Comparison of ENCODE assay signal across 12 mouse cellular contexts in the genomic region with DNA sequence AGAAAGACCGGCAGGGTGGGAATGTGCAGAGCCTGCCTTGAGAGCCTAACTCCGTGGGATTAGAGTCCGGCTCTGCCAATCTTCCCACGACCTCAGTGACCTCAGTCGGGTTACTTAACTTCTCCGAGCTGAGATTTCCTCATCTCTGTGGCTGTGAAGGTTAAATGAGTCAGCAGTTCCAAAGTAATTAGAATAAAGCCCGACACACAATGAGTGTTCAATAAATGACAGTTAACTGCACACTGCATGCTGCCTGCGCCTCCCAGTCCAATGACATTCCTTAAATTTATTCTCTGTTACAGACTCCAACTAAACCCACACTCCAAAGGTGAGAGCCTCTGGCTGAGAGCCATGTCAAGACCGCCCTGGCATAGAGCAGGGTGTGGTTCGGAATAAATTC. TPM values are rescaled to one million over a fixed set of nuclear protein-coding genes. Genes with fewer than 3 reads are reported as not detected.
DNase-seq lines count a peak whose midpoint lies in the region; ATAC-seq and TF ChIP-seq lines count a peak whose summit lies in the region.
"Had no signal": no experiment of that assay in that cellular context is flagged by ENCODE, and none has a peak within 500 bp of the region (broad histone marks: within the 10 kb centered on the region; RNA-seq: fewer than 3 reads in every experiment).

No protein-coding gene starts in this region.

- WGBS in kidney, adult 2 months: 35% methylated on average over 10 of the region's 10 CpGs
- WGBS in kidney, embryonic 15.5 days: 69% methylated on average over 10 of the region's 10 CpGs
- 55% methylated on average over 10 of the region's 10 CpGs for WGBS in liver, embryonic 16.5 days (ENCODE audit: insufficient replicate concordance)
- 78% methylated on average over 10 of the region's 10 CpGs for WGBS in thymus, adult 2 months

- no peak overlapping the region for H3K4me3 ChIP-seq in kidney, adult 2 months (ENCODE audit: insufficient read depth, low read depth, low read length)
- no peak overlapping the region for H3K4me3 ChIP-seq in kidney, embryonic 15.5 days (replicated peaks)
- H3K4me3 ChIP-seq in brown adipose tissue, adult 24 weeks (ENCODE audit: insufficient read depth, low read depth, low read length): no peak overlapping the region; the same call in 1 of the 2 replicates
- no peak overlapping the region for H3K4me3 ChIP-seq in liver, embryonic 16.5 days (ENCODE audit: low read depth, low read length)
- no peak overlapping the region for H3K4me3 ChIP-seq in thymus, adult 2 months (ENCODE audit: control insufficient read depth, insufficient read depth, low read length)
- H3K4me3 ChIP-seq: embryonic facial prominence, embryonic 15.5 days; limb, embryonic 12.5 days had no signal

- no peak for ATAC-seq in kidney, embryonic 15.5 days (replicated peaks; ENCODE audit: low FRiP score)
- peak; percentile 55 for ATAC-seq in liver, embryonic 16.5 days (ENCODE audit: low read depth)
- peak; percentile 78 for ATAC-seq in neutrophil, adult 5-6 weeks (ENCODE audit: extremely low read depth, insufficient number of reproducible peaks, low FRiP score, poor library complexity, severe bottlenecking)

- no peaks in the 10 kb centered on the region for H3K9me3 ChIP-seq in kidney, embryonic 15.5 days (replicated peaks)
- H3K9me3 ChIP-seq in liver, embryonic 16.5 days (replicated peaks; ENCODE audit: control insufficient read depth, low read length): no peaks in the 10 kb centered on the region
- H3K9me3 ChIP-seq: embryonic facial prominence, embryonic 15.5 days; limb, embryonic 12.5 days had no signal

- H3K27me3 ChIP-seq in kidney, adult 2 months (replicated peaks; ENCODE audit: control insufficient read depth, insufficient read depth, low read length): no peaks in the 10 kb centered on the region
- H3K27me3 ChIP-seq in kidney, embryonic 15.5 days: no peaks in the 10 kb centered on the region
- no peaks in the 10 kb centered on the region for H3K27me3 ChIP-seq in liver, embryonic 16.5 days (ENCODE audit: control insufficient read depth, insufficient read depth, low read depth, low read length)
- no peaks in the 10 kb centered on the region for H3K27me3 ChIP-seq in thymus, adult 2 months (ENCODE audit: control insufficient read depth, insufficient read depth, low read length)
- H3K27me3 ChIP-seq: embryonic facial prominence, embryonic 15.5 days; limb, embryonic 12.5 days had no signal

- peak; percentile 80 for DNase-seq in kidney, adult 2 months
- no peak for DNase-seq in testis, postnatal 14 days (ENCODE audit: low spot score)
- no peak for DNase-seq in thymus, adult 2 months
- no peak for DNase-seq in thymus, postnatal 36 days
- DNase-seq: cerebellum, adult 9-10 months; heart, postnatal 14 days had no signal

- H3K27ac ChIP-seq in kidney, adult 2 months (ENCODE audit: insufficient read depth, low read depth, low read length): peak overlapping the region; percentile 95
- H3K27ac ChIP-seq in kidney, embryonic 15.5 days: no peak overlapping the region
- H3K27ac ChIP-seq in brown adipose tissue, adult 24 weeks (replicated peaks; ENCODE audit: low read depth, low read length): peak overlapping the region; percentile 83
- H3K27ac ChIP-seq in liver, embryonic 16.5 days (ENCODE audit: low read length): no peak overlapping the region
- H3K27ac ChIP-seq in thymus, adult 2 months (ENCODE audit: control insufficient read depth, insufficient read depth, low read length): no peak overlapping the region
- H3K27ac ChIP-seq: embryonic facial prominence, embryonic 15.5 days; limb, embryonic 12.5 days had no signal

- H3K9ac ChIP-seq in kidney, embryonic 15.5 days: no peak overlapping the region
- no peak overlapping the region for H3K9ac ChIP-seq in liver, embryonic 16.5 days (ENCODE audit: low read depth, low read length)
- H3K9ac ChIP-seq: embryonic facial prominence, embryonic 15.5 days; limb, embryonic 12.5 days had no signal

- no peak overlapping the region for H3K4me2 ChIP-seq in kidney, embryonic 15.5 days
- peak overlapping the region; percentile 24 for H3K4me2 ChIP-seq in liver, embryonic 16.5 days (ENCODE audit: low read depth, low read length)
- H3K4me2 ChIP-seq: embryonic facial prominence, embryonic 15.5 days; limb, embryonic 12.5 days had no signal

- H3K4me1 ChIP-seq in kidney, adult 2 months (ENCODE audit: control insufficient read depth, insufficient read depth, low read length): peaks cover 37% of the 10 kb centered on the region; the same call in 1 of the 2 replicates
- no peaks in the 10 kb centered on the region for H3K4me1 ChIP-seq in kidney, embryonic 15.5 days
- no peaks in the 10 kb centered on the region; the same call in 1 of the 2 replicates for H3K4me1 ChIP-seq in brown adipose tissue, adult 24 weeks (ENCODE audit: control insufficient read depth, insufficient read depth, insufficient read length, low read length)
- H3K4me1 ChIP-seq in liver, embryonic 16.5 days (ENCODE audit: control insufficient read depth, low read depth, low read length): peaks cover 15% of the 10 kb centered on the region
- no peaks in the 10 kb centered on the region for H3K4me1 ChIP-seq in thymus, adult 2 months (replicated peaks; ENCODE audit: control insufficient read depth, insufficient read depth, low read length)
- H3K4me1 ChIP-seq: embryonic facial prominence, embryonic 15.5 days; limb, embryonic 12.5 days had no signal

- H3K36me3 ChIP-seq in kidney, adult 2 months (ENCODE audit: control insufficient read depth, insufficient read depth, low read length): no peaks in the 10 kb centered on the region; the same call in 1 of the 2 replicates
- H3K36me3 ChIP-seq in kidney, embryonic 15.5 days: peaks cover 3% of the 10 kb centered on the region; the same call in 1 of the 2 replicates
- H3K36me3 ChIP-seq in liver, embryonic 16.5 days (ENCODE audit: control insufficient read depth, insufficient read depth): peaks cover 3% of the 10 kb centered on the region
- H3K36me3 ChIP-seq in thymus, adult 2 months (ENCODE audit: control insufficient read depth, insufficient read depth, low read length): no peaks in the 10 kb centered on the region
- H3K36me3 ChIP-seq: embryonic facial prominence, embryonic 15.5 days; limb, embryonic 12.5 days had no signal

- no peak for TF ChIP-seq POLR2A in kidney, adult 2 months (IDR thresholded peaks at IDR 0.05; ENCODE audit: low read depth, low read length)
- no peak for TF ChIP-seq POLR2A in thymus, adult 2 months (IDR thresholded peaks at IDR 0.05; ENCODE audit: control insufficient read depth, extremely low read depth, insufficient read depth, low read length, poor library complexity)

- TF ChIP-seq CTCF in kidney, adult 2 months (conservative IDR thresholded peaks at IDR 0.05; ENCODE audit: insufficient read depth, insufficient read length, low read depth, low read length): no peak
- TF ChIP-seq CTCF in thymus, adult 2 months (IDR thresholded peaks at IDR 0.05; ENCODE audit: borderline replicate concordance, control insufficient read depth, extremely low read depth, insufficient read depth, low read length, poor library complexity): no peak

RNA-seq across cellular contexts. Expression of a gene that starts 7.1 kb away (rescaled TPM):
- 248 and 308 TPM in 2 replicates for polyA plus RNA-seq in kidney, adult 2 months (2012; rRNA removed)
- 40.1 and 45.0 TPM in 2 replicates for polyA plus RNA-seq in kidney, embryonic 15.5 days (2015; fragmentation: Nextera tagmentation; extraction: Ambion mirVana)
- polyA plus RNA-seq in brown adipose tissue, adult 24 weeks (2012; ENCODE audit: insufficient read depth, insufficient read length, missing spikeins): 15.7 and 25.5 TPM in 2 replicates
- polyA plus RNA-seq in liver, embryonic 16.5 days (2015; fragmentation: Nextera tagmentation; extraction: Ambion mirVana): 77.8 and 81.1 TPM in 2 replicates
- total RNA-seq in neutrophil, adult 5-6 weeks (2017): 10.9 and 13.5 TPM in 2 replicates
- 20.6 and 23.2 TPM in 2 replicates for polyA plus RNA-seq in thymus, adult 2 months (2012; rRNA removed)

RNA-seq across cellular contexts. Expression of a gene that starts 25.5 kb away (rescaled TPM):
- 0.05 TPM in 1 of 2 replicates, not detected in the other for polyA plus RNA-seq in kidney, adult 2 months (2012; rRNA removed)
- 0.93 and 1.7 TPM in 2 replicates for polyA plus RNA-seq in kidney, embryonic 15.5 days (2015; fragmentation: Nextera tagmentation; extraction: Ambion mirVana)
- polyA plus RNA-seq in brown adipose tissue, adult 24 weeks (2012; ENCODE audit: insufficient read depth, insufficient read length, missing spikeins): 0.16 and 1.2 TPM in 2 replicates
- 0.94 and 1.7 TPM in 2 replicates for polyA plus RNA-seq in liver, embryonic 16.5 days (2015; fragmentation: Nextera tagmentation; extraction: Ambion mirVana)
- total RNA-seq in neutrophil, adult 5-6 weeks (2017): not detected in 2 replicates
- polyA plus RNA-seq in thymus, adult 2 months (2012; rRNA removed): 0.09 and 1.0 TPM in 2 replicates

Comparison
In these comparisons a context has a peak if more than half of its experiments do, and no peak if none do; other contexts are left out.
1. H3K27ac ChIP-seq: peak in kidney, adult 2 months (single experiment) and brown adipose tissue, adult 24 weeks (single experiment); none in kidney, embryonic 15.5 days (single experiment), liver, embryonic 16.5 days (single experiment) and thymus, adult 2 months (single experiment).